Mouse (Mus musculus) embryo, embryonic 10.5 days (tissue): ENCODE measurements around the gene Samt3.

Experiments
- DNase-seq: peaks from one replicate; pipeline ENCODE4 v3.0.0-alpha.2; 2015; ENCODE audit warnings: low spot score

Gene Samt3

DNA sequence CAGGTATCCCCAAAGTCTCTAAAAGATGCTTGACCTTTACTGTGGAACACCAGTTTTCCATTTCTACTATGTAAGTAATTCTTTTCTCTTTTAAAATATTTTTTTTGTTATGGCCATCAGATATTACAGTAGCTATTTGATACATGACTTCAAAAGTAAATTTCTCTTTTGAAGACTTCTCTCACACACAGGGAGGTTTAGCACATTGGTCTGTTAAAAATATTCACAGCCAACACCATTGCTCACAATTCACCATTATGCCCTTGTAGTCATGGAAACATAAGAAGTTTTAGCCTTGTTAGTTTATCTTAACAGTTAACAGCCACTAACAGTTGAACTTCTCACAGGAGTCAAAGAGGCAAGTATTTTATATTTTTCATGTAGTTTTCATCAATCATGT lies at the start of gene Samt3:
Samt3 (plus strand) TSS at position 301 of the 400 bp plus-strand sequence.
- no peak for DNase-seq

DNA sequence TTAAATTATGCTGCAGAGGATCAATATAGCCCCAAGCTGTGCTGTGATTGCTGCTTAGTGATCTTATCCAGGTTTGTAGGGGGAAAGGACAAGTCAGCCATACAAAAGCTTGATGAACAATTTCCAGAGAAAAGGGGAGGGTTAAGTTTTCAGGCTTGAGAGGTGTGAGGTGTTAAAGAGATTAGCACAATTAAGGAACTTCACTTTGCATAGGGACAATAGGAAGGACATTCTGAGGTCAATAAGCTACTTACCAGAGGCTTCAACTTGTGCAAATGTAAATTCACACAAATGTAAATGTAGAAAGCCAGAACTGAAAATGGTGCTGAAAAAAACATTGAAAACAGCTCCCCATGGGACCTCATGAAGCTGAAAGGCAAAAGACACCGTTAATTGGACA lies 27.4 kb upstream of the Samt3 start:
- no peak for DNase-seq

DNA sequence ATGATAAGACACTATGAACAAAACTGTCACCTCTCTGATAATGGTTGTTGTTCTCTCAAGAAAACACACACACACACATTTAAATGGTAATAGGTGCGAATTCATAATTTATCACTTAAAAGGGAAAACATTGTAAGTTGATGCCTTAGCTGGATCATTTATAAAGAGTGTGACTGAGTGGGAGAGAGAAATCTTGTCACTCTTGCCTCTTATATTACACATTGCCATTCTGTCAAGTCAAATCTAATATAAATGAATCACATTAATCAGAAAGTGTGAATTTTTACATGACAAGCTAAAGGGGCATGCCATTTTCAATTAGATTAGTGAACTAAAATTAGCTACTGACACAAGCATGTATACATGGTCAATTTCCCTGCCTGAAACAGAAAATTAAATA lies 44.7 kb downstream of the Samt3 start:
- no peak for DNase-seq
